Mouse (Mus musculus): ENCODE measurements at regions not wholly inside any gene's neighbourhood (a gene's known extent, or its start where the extent isn't known, plus 50 kb on each side); places are given as distances from the start of the nearest gene placed in this dataset.

GRCm38 (mm10) chr2:74452679-74453078, 126.6 kb downstream of the Lnpk start:
- no peak for TF ChIP-seq GATA1 (IDR thresholded peaks at IDR 0.05; ENCODE audit: borderline replicate concordance, low read length)
- no peak for TF ChIP-seq CTCF (IDR thresholded peaks at IDR 0.05; ENCODE audit: low read depth, low read length)
- no peak for TF ChIP-seq TAL1 (conservative IDR thresholded peaks at IDR 0.05; ENCODE audit: low read depth, low read length)
- no peak for TF ChIP-seq POLR2AphosphoS5 (IDR thresholded peaks at IDR 0.05; ENCODE audit: insufficient replicate concordance, low read depth, low read length)
- no peak for TF ChIP-seq GATA2 (IDR thresholded peaks at IDR 0.05; ENCODE audit: borderline replicate concordance, low read depth, low read length)
